Mouse (Mus musculus) R1 (cell line): Measurements from ENCODE around the gene Scn5a.

ENCODE experiments used
- DNase-seq: peaks from one replicate; pipeline ENCODE4 v3.0.0-alpha.2; 2018; ENCODE audit warnings: low read depth, low spot score

Gene Scn5a

DNA sequence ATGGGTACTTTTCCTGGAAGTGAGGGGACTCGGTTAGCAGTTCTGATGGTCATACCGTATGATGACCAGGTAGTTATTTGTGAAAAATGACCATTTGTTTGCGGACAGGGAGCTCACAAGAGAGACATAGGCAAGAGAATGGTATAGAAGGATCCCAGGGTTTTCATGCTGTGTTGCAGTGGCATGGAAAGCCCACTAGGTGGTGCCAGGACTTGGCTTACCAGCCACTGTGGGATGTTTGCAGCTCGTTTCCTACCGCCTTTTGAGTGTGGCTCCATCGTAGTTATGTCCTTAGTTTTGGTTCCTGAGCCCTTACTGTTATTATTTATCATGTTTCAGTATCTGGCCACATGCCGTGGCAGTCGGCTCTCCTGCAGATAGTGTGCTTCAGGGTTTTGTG lies 118.4 kb downstream of the Scn5a start:
- peak; percentile 65 for DNase-seq

DNA sequence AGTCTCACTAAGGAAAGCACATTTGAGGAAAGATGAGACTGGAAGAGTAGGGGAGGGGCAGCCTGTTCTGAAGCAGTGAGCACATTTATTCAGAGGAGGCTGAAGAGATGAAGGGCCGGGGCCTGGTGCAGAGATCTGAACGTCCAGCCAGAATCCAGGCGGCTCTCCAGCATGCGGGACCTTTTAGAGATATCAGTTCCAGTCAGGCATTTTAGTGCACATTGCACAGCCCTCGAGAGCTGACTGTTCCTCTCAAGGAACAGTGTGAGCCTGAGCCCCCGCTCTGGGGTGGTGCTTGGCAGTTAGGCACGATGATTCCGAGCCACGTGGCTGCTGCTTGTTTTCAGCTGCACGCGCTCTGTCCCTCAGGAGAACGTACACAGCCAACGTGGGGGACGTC lies 121.7 kb downstream of the Scn5a start:
- DNase-seq, result no peak

DNA sequence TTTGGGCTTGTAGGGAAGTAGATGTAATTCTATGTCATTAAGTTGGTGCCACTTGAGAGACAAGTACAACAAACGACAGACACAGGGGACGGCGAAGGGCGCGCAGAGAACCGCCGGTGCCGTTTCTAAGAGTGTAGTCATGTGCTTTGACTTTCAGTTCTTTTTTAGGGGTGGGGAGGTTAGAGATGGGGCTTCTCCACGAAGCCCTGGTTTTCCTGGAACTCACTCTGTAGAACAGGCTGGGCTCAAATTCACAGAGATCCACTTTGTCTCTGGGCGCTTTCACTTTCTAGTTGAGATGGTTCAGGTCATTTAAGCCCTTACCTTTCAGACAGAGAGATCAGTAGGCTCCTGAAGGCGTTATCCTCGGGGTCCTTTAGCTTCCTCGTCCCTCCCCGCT lies 122.8 kb downstream of the Scn5a start:
- no peak for DNase-seq

DNA sequence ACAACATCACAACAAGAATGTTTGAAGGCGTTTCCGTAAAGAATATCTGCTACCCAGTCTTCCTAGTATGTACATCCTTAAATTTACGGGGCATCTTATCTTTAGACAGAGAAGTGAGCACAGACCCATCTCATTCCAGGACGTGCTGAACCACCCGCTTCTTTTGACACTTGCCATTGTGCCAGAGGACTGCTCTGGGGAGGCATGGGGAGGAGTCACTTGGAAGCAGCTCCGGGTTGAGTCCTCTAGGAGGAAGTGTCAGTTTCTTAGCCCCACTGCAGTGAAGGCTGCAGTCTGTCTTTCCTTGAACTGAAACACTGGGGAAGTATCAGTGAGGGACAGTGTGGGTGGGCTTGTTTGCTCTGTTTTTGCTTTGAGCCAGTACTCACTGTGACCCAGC lies 133.1 kb downstream of the Scn5a start:
- DNase-seq, result no peak

DNA sequence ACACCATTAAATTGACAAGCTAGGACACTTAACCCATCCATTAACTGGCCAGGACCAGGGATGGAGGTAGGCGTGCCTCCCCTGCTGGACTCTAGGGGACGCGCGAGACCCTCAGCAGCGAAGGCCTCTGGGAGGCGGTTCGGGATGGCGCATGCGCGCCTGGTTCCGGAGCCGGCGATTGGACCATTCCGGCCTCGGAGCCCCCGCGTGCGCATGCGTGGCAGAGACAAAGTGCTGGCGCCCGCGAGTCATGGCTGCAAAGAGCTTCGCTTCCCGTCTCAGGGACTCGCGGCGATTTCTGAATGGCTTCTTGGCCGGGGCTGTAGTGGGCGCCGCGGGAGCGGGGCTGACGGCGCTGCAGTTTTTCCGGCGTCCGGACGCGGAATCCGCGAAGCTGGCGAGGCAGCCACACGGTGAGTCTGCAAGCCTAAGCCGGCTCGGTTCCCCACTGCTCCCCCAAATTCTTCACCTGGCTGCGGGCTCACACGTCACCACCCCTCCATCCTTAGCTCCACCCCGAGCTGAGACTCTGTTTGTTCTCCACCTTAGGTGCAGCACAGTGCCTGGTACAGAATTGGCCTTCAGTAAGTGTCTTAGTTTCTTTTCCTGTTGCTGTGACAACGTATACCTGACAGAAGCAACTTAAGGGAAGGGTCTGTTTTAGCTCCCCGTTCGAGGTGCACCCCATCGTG lies 133.9 kb downstream of the Scn5a start, which contains the start of gene Exog:
Exog (plus strand) TSS at position 206 of the 692 bp plus-strand sequence.
- DNase-seq, result peak; percentile 95

DNA sequence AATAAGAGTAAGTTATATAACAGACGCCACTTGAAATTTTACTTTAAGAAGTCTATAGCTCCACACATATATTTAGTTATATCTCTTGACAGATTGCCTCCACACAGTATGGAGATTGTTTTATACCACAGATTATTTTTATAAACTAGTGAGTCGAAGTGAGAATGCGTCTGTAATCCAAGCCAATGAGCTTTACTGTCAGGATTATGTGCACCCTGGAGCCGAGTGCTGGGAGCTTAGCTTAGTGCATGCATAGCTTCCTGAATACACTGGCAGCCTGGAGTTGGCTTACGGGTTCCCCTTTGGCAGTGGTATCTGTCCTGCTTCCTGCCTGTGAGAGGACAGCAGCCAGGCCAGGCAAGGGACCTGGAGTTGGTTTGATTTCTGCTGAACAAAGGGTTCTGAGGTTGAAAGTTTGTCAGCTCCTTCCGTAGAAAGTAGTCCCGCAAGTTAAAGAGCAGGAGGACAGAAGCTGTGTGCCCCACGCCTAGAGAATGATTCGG lies 140.3 kb downstream of the Scn5a start:
- no peak for DNase-seq

DNA sequence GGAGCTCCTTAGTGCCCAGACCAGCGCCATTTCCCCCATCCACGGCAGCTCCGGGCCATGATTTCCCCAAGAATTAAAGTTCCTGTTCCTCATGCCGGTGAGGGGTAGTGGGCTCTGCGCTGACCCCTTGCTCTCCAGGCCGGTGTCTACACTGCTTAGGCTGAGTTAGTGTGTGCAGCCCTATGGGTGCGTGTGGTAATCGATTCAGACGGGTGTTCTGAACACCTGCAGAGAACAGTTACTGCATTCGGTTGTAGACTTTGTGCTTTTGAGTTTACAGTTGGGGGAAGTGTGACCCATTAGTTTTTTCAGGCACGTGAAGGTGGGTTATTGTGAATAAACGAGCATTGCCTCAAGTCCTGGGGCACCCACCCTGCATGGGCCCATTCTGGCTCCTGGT lies 140.8 kb downstream of the Scn5a start:
- DNase-seq, result no peak

DNA sequence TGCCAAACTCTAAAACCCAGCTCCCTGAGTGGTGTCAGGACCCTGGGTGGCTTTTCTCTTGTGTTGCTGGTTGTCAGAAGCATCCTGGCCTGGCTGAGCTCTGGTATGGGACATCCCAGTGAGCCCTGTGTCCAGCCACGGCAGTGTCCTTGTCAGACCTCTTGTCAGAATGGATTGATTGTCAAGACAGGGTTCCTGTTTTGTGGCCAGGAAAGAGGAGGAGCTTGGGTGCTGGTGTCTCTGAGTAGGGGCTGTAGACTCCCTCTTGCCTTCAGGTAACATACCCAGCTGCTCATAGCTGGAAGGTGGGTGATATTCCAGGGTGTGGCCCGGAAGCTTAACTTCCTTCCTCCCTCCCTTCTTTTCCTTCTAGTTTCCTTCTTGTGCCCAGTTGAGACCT lies 143.0 kb downstream of the Scn5a start:
- DNase-seq, result no peak
